Mouse (Mus musculus): ENCODE results near the gene Slc4a1. TPM values are rescaled to one million over a fixed set of nuclear protein-coding genes. Genes with fewer than 3 reads are reported as not detected.

Slc4a1 gene
- total RNA-seq, 2 experiments from 2014 or later = 75.5 to 140 TPM

- no peak for DNase-seq (ENCODE audit: low spot score in 2 of 2)
Measured at GRCm38 (mm10) chr11:102329518-102329917, 36.5 kb downstream of the Slc4a1 start.

- DNase-seq (ENCODE audit: low spot score in 2 of 2) = no peak
Measured at GRCm38 (mm10) chr11:102327839-102328238, 38.2 kb downstream of the Slc4a1 start.

GRCm38 (mm10) chr11:102327250-102327649 lies 38.8 kb downstream of the Slc4a1 start:
- no peak for DNase-seq (ENCODE audit: low spot score in 2 of 2)

- no peak for DNase-seq (ENCODE audit: low spot score in 2 of 2)
Measured at GRCm38 (mm10) chr11:102323516-102323915, 42.5 kb downstream of the Slc4a1 start.

- no peak for DNase-seq (ENCODE audit: low spot score in 2 of 2)
Measured at GRCm38 (mm10) chr11:102321931-102322330, 44.1 kb downstream of the Slc4a1 start.

DNA sequence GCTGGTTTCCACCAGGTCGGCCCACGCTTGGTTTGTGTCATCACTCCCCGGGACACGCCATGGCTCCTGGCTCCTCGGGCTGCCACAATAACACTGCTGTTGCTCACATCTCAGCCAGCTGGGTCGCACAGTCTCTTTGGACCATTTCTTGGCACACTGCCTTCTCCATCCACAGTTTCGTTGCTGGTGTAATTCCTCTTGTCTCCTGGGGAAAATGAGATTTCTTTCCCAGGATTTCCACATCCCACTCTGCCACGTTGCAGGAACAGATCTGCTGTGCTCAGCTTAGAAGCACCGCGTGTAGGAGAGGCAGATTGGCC lies 45.4 kb downstream of the Slc4a1 start:
- DNase-seq (ENCODE audit: low spot score in 2 of 2) = peak in 1 of 2 experiments; percentile 51

DNA sequence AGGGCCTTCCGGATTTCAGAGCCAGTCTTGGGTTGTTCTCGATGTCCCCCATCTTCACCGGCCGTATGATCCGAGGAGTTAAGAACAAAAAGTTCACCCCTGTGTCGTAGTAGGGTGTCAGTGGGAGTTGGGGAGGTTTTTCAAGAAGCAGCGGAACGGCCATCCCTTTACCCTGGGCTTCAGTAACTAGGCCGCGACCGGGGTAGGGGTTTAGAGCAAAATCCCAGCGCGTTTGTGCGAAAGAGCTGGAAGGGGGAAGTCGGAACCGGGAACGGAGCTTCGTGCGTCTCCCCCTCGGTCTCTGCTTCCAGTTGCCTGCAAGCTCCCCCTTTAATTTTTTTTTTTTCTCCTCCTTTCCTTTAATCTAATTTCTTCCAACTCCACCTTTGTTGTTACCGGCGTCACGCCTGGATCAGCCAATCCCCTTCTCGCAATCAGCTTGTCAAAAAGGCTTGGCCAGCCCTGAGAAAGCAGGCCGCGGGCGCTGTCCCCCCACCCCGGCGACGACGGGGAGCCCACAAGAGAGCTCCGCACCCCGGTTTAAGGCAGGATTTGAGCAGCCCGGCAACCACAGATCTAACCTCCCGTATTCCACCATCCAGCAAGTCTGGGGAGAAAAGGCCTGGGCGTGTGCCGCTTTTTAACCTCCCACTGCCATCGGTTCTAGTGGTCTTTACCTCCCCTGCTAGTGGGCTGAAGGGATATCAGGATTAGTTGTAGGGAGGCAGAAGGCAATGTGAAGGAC lies 45.9 kb downstream of the Slc4a1 start:
- peak; percentile 69 to 71 for DNase-seq (ENCODE audit: low spot score in 2 of 2)

- peak; percentile 57 to 65 for DNase-seq (ENCODE audit: low spot score in 2 of 2)
Measured at GRCm38 (mm10) chr11:102319410-102319792, 46.6 kb downstream of the Slc4a1 start, which contains the start of gene Ubtf. TSS of gene Ubtf (minus strand) at chr11:102319742.

GRCm38 (mm10) chr11:102318576-102319409 lies 47.2 kb downstream of the Slc4a1 start:
- DNase-seq (ENCODE audit: low spot score in 2 of 2) = peak in 1 of 2 experiments; percentile 39

- peak; percentile 57 for DNase-seq (ENCODE audit: low spot score in 2 of 2)
Measured at GRCm38 (mm10) chr11:102317901-102318575, 48.0 kb downstream of the Slc4a1 start.

DNA sequence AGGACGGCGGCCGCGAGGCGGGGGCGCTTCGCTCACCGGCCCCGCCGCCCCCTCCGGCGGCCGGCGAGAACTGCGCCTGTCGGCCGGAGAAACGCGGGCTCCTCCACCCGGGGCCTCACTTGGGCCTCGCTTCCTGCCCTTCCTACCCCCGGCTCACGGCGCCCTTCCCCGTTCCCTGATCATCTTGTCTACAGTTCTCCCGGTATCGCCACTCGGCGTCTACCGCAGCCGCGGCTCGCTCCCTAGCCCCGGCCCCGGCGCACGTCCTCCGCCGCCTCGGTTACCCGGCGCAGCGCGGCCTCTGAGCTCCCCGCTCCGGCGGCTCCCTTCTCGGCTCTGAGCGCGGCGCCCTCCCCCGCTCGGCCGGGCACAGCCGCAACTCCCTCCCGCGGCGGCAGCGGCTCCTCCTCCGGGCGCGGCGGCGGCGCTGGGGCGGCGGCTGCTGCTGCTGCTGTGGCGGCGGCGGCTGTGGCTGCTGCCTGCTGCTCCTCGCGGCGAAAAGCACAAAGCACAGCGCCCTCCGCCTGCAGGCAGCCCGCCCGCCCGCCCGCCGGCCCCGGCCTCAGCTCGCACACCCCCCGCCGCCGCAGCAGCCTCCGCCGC lies 48.6 kb downstream of the Slc4a1 start:
- DNase-seq (ENCODE audit: low spot score in 2 of 2) = no peak

DNA sequence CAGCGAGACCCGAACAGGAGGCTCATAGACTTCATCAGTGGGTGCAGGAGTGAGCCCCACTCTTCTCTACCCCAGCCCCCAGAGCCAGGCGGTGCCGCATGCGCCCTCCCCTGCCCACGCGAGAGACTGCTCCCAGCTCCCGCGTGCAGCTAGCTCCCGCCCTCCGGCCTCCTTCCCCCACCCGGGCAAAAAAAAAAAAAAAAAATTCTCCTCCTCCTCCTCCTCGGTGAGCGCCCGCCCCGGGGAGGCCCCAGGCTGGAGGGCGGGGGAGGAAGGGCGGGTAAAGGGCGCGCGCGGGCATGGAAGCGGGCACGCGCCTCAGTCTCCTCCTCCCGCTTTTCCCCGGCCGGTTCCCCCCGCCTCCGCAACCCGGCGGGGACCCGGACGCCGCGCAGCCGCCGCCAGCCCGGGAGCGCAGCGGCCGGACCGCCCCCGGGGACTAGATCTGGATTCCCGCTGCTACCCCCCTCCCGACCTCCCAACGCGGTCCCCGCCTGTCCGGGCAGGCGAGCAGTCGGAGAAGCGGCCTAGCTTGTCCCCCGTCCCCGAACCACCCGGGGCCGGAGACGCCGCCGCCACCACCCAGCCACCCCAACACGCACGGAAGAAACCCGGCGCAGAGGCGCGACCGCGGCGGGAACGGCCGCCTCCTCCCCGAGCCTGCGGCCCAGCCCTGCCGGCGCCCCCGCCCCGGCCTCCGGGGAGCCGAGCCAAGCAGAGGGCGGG lies 49.3 kb downstream of the Slc4a1 start:
- peak; percentile 84 to 85 for DNase-seq (ENCODE audit: low spot score in 2 of 2)

- no peak for DNase-seq (ENCODE audit: low spot score in 2 of 2)
Measured at GRCm38 (mm10) chr11:102315690-102316571, 50.1 kb downstream of the Slc4a1 start.

DNA sequence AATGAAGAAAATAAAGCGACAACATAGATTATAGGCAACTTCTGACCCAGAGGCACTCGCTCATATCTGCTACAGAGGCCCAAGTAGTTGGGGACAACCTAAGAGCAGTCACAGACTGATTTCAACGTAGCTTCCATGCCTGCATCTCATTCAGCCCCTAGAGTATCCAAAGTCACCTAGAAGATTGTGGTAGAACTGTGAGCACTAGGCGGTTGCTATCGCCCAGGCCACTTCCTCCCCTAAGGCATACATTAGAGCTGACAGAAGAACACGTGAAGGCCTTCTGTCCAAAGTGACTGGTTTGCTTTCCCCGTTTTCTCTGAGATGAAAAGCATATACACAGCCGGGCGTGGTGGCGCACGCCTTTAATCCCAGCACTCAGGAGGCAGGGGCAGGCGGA lies 51.7 kb downstream of the Slc4a1 start:
- DNase-seq (ENCODE audit: low spot score in 2 of 2) = no peak

DNA sequence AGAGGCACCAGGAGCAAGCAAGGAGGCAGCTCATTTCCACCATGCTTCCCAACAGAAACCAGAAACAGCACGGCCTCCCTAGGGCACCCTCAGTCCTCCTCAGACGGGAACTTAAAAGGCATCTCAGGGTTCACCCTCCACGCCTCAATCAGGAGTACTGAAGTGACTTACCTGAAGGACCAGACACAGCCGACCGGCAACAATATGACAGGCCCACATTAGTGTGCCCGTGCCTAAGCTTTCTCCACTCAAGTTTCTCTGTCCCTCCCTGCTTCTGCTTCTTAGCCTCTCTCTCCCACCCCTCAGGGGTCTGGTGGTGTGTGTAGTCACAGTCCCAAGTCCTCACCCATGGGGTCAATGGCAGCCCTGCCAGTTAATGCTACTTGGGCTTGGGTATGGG lies 53.4 kb downstream of the Slc4a1 start:
- no peak for DNase-seq (ENCODE audit: low spot score in 2 of 2)

GRCm38 (mm10) chr11:102311966-102312365 lies 54.0 kb downstream of the Slc4a1 start:
- no peak for DNase-seq (ENCODE audit: low spot score in 2 of 2)

GRCm38 (mm10) chr11:102310768-102311695 lies 55.0 kb downstream of the Slc4a1 start:
- no peak for DNase-seq (ENCODE audit: low spot score in 2 of 2)

DNA sequence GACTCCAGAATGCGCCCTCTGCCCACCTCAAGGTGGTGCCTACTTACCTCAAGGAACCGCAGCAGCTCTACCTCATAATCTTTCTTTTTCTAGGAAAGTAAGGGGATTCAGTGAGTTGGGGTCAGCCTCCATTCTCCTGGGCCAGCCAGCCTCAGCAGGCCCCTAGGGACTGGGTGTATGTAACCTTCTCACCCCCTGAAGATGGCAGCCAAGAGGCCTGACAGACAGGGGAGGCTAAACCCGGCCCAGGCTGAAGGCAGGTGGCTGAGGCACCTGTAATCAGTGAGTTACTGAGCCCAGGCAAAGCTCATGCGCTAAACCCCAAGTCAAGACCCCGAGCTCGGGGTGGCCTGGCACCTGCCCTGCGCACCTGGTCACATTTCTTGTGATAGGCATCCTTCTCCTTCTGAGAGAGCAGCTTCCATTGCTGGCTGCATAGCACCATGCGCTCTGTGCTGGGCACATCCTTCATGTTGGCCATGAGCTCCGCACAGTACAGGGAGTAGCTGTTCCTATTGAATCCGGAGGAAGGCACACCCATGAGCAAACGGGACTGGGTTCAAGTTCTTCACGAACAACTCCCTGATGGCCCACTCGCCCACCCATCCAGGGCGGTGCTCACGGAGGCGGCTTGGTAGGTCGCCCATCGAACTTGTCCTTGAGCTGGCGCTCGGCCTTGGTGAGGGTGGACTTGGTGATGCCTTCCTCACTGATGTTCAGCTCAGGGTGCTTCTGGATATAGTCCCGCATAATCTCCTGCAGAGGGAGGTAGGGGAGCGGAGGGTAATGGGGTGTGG lies 56.0 kb downstream of the Slc4a1 start:
- DNase-seq (ENCODE audit: low spot score in 2 of 2) = no peak
